9 mouse cellular contexts compared by ENCODE assay signal in the genomic region with DNA sequence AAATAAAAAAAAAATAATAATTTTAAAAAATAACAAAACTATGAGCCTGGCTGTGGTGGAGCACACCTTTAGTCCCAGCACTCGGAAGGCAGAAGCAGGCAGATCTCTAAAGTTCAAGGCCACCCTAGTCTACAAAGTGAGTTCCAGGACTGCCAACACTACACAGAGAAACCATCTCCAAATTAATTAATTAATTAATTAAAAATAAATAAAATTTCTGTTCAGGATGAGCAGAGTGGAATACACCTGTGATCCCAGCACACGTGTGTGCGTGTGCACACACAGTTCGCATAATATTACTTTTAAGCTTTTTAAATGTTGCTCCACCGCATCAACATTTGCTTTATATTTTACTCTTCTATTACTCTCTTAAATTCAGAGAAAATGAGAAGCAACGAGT. TPM values are rescaled to one million over a fixed set of nuclear protein-coding genes. Genes with fewer than 3 reads are reported as not detected.
DNase-seq lines count a peak whose midpoint lies in the region; ATAC-seq and TF ChIP-seq lines count a peak whose summit lies in the region.
"Had no signal": no experiment of that assay in that cellular context is flagged by ENCODE, and none has a peak within 500 bp of the region (broad histone marks: within the 10 kb centered on the region; RNA-seq: fewer than 3 reads in every experiment).

No protein-coding gene starts in this region.

- H3K9me3 ChIP-seq in kidney, embryonic 15.5 days (replicated peaks), result no peaks in the 10 kb centered on the region
- no peaks in the 10 kb centered on the region for H3K9me3 ChIP-seq in hindbrain, embryonic 16.5 days (ENCODE audit: control insufficient read depth, low read length)
- no peaks in the 10 kb centered on the region for H3K9me3 ChIP-seq in midbrain, embryonic 16.5 days (replicated peaks; ENCODE audit: control insufficient read depth, low read length, poor library complexity, severe bottlenecking)

- peaks cover 29% of the 10 kb centered on the region for H3K36me3 ChIP-seq in kidney, embryonic 15.5 days
- H3K36me3 ChIP-seq in hindbrain, embryonic 16.5 days (ENCODE audit: control insufficient read depth, insufficient read depth, low read length), result peaks cover 12% of the 10 kb centered on the region
- peaks cover 13% of the 10 kb centered on the region for H3K36me3 ChIP-seq in midbrain, embryonic 16.5 days (ENCODE audit: control insufficient read depth, insufficient read depth, low read length)

- ATAC-seq in kidney, embryonic 15.5 days (replicated peaks; ENCODE audit: low FRiP score), result no peak
- ATAC-seq in hindbrain, embryonic 16.5 days, result no peak
- peak; percentile 68 for ATAC-seq in midbrain, embryonic 16.5 days
- ATAC-seq in monocyte, adult 5-6 weeks (replicated peaks; ENCODE audit: insufficient number of reproducible peaks, low FRiP score, low TSS enrichment, poor library complexity, severe bottlenecking), result no peak

- TF ChIP-seq CTCF in cortical plate, adult 2 months (IDR thresholded peaks at IDR 0.05; ENCODE audit: extremely low read depth, insufficient read depth, low read length), result no peak

- peak overlapping the region; percentile 87 for H3K9ac ChIP-seq in kidney, embryonic 15.5 days
- peak overlapping the region; percentile 84 for H3K9ac ChIP-seq in hindbrain, embryonic 16.5 days (ENCODE audit: low read depth, low read length)
- H3K9ac ChIP-seq in midbrain, embryonic 16.5 days (ENCODE audit: low read depth, low read length), result peak overlapping the region; percentile 89

- H3K4me3 ChIP-seq in kidney, embryonic 15.5 days (replicated peaks), result peak overlapping the region; percentile 79
- peak overlapping the region; percentile 92 for H3K4me3 ChIP-seq in cortical plate, adult 2 months (ENCODE audit: insufficient read depth, low read length)
- peak overlapping the region; percentile 88 for H3K4me3 ChIP-seq in hindbrain, embryonic 16.5 days (ENCODE audit: low read length)
- H3K4me3 ChIP-seq in midbrain, embryonic 16.5 days (ENCODE audit: low read depth, low read length), result peak overlapping the region; percentile 99

- peaks cover 17% of the 10 kb centered on the region for H3K4me1 ChIP-seq in kidney, embryonic 15.5 days
- peaks cover 1% of the 10 kb centered on the region; the same call in 1 of the 2 replicates for H3K4me1 ChIP-seq in cortical plate, adult 2 months (ENCODE audit: control insufficient read depth, insufficient read depth, low read length)
- peaks cover 6% of the 10 kb centered on the region for H3K4me1 ChIP-seq in hindbrain, embryonic 16.5 days (ENCODE audit: control insufficient read depth, insufficient read depth, low read depth, low read length)
- peaks cover 7% of the 10 kb centered on the region for H3K4me1 ChIP-seq in midbrain, embryonic 16.5 days (ENCODE audit: control insufficient read depth, insufficient read depth, low read length)

- peak overlapping the region; percentile 68 for H3K4me2 ChIP-seq in kidney, embryonic 15.5 days
- H3K4me2 ChIP-seq in hindbrain, embryonic 16.5 days (ENCODE audit: low read length), result peak overlapping the region; percentile 76
- H3K4me2 ChIP-seq in midbrain, embryonic 16.5 days (ENCODE audit: low read length), result peak overlapping the region; percentile 80

- no peak for TF ChIP-seq POLR2A in cortical plate, adult 2 months (IDR thresholded peaks at IDR 0.05; ENCODE audit: extremely low read depth, insufficient read depth, low read length)

- WGBS in kidney, embryonic 15.5 days, result 17% methylated on average over 6 of the region's 6 CpGs
- 18% methylated on average over 6 of the region's 6 CpGs for WGBS in hindbrain, embryonic 16.5 days
- 18% methylated on average over 6 of the region's 6 CpGs for WGBS in midbrain, embryonic 16.5 days

- H3K27ac ChIP-seq in kidney, embryonic 15.5 days, result peak overlapping the region; percentile 93; the same call in 1 of the 2 replicates
- no peak overlapping the region for H3K27ac ChIP-seq in cortical plate, adult 2 months (ENCODE audit: insufficient read depth, low read length)
- peak overlapping the region; percentile 87; the same call in 1 of the 2 replicates for H3K27ac ChIP-seq in hindbrain, embryonic 16.5 days (ENCODE audit: low read depth, low read length)
- H3K27ac ChIP-seq in midbrain, embryonic 16.5 days (ENCODE audit: low read length), result peak overlapping the region; percentile 88; the same call in 1 of the 2 replicates

- H3K27me3 ChIP-seq in kidney, embryonic 15.5 days, result no peaks in the 10 kb centered on the region
- no peaks in the 10 kb centered on the region for H3K27me3 ChIP-seq in hindbrain, embryonic 16.5 days (replicated peaks; ENCODE audit: control insufficient read depth, insufficient read depth, low read length)
- H3K27me3 ChIP-seq in midbrain, embryonic 16.5 days (ENCODE audit: control insufficient read depth, insufficient read depth, low read depth, low read length), result no peaks in the 10 kb centered on the region

- no peak for DNase-seq in kidney, adult 8-10 months
- DNase-seq in urinary bladder, postnatal 25 days (ENCODE audit: low spot score), result no peak
- DNase-seq in layer of hippocampus, postnatal 10 days (ENCODE audit: low spot score in 2 of 2), result no peak

RNA-seq across cellular contexts. Expression of a gene that starts 0.8 kb away (rescaled TPM):
- polyA plus RNA-seq in kidney, embryonic 15.5 days (2015; fragmentation: Nextera tagmentation; extraction: Ambion mirVana), result 81.4 and 82.1 TPM in 2 replicates
- 60.7 and 62.2 TPM in 2 replicates for polyA plus RNA-seq in cortical plate, adult 2 months (2012; rRNA removed)
- 68.3 and 69.2 TPM in 2 replicates for polyA plus RNA-seq in hindbrain, embryonic 16.5 days (2015; fragmentation: Nextera tagmentation; extraction: Ambion mirVana)
- polyA plus RNA-seq in midbrain, embryonic 16.5 days (2015; fragmentation: Nextera tagmentation; extraction: Ambion mirVana), result 71.7 and 73.4 TPM in 2 replicates
- 77.8 to 87.0 TPM (median 86.4 TPM) in 3 replicates for total RNA-seq in monocyte, adult 5-6 weeks (2017)
- 10 to 100 TPM; 40.2 to 49.9 TPM for total RNA-seq in layer of hippocampus, postnatal 10 days (2021)

RNA-seq across cellular contexts. Expression of a gene that starts 39.0 kb away (rescaled TPM):
- polyA plus RNA-seq in kidney, embryonic 15.5 days (2015; fragmentation: Nextera tagmentation; extraction: Ambion mirVana), result not detected in 2 replicates
- polyA plus RNA-seq in cortical plate, adult 2 months (2012; rRNA removed), result 0.23 and 0.33 TPM in 2 replicates
- 0.05 and 0.15 TPM in 2 replicates for polyA plus RNA-seq in hindbrain, embryonic 16.5 days (2015; fragmentation: Nextera tagmentation; extraction: Ambion mirVana)
- not detected in 2 replicates for polyA plus RNA-seq in midbrain, embryonic 16.5 days (2015; fragmentation: Nextera tagmentation; extraction: Ambion mirVana)
- total RNA-seq in monocyte, adult 5-6 weeks (2017), result 1.1 to 2.7 TPM (median 2.3 TPM) in 3 replicates
- total RNA-seq in layer of hippocampus, postnatal 10 days (2021), result under 1 TPM; 0.18 to 0.27 TPM
- total RNA-seq: gastrocnemius, adult 8-10 months had no signal
